Mouse (Mus musculus) Patski (cell line): ENCODE results near the gene Med12l. TPM values are rescaled to one million over a fixed set of nuclear protein-coding genes. Genes with fewer than 3 reads are reported as not detected.

Experiments
- ATAC-seq: fragments of 100-300 bp; one replicate; pipeline ENCODE4 v1.8.0; 2021
- CTCF ChIA-PET: fragments of 350-600 bp; sonication (Branson Sonifier 250); formaldehyde crosslinking; loops from one replicate; lab custom pipeline; 2022; ENCODE audit warnings: inconsistent platforms; lab: Charles Lee
- POLR2A ChIA-PET: fragments of 350-600 bp; sonication (Branson Sonifier 250); formaldehyde crosslinking; loops from one replicate; lab custom pipeline; 2022; ENCODE audit warnings: antibody characterized with exemption, inconsistent platforms; lab: Charles Lee
- DNase-seq: peaks from one replicate; pipeline ENCODE4 v3.0.0-alpha.2; 2011; ENCODE audit warnings: low read depth, low spot score
- H3K27me3 ChIP-seq: fragments of 371-371 bp; one replicate; pipeline ENCODE4 v1.5.1; 2021
- CTCF ChIP-seq: fragments of 100-300 bp; IDR thresholded peaks from one replicate; pipeline ENCODE4 v1.5.1; 2021
- in situ Hi-C: fragments of 300-500 bp; cut with MboI; formaldehyde crosslinking; loops from 3 replicates; pipeline ENCODE4 v1.11.1; 2018; ENCODE audit warnings: low pct_unique_long_range_greater_than_20kb, mixed read lengths
- polyA plus RNA-seq: library from polyadenylated mRNA; unstranded; gene quantifications from one replicate; pipeline ENCODE4 v1.2.3, GENCODE M21; 2021

Gene Med12l
- polyA plus RNA-seq, 1 experiment from 2014 or later = 7.6 TPM

DNA sequence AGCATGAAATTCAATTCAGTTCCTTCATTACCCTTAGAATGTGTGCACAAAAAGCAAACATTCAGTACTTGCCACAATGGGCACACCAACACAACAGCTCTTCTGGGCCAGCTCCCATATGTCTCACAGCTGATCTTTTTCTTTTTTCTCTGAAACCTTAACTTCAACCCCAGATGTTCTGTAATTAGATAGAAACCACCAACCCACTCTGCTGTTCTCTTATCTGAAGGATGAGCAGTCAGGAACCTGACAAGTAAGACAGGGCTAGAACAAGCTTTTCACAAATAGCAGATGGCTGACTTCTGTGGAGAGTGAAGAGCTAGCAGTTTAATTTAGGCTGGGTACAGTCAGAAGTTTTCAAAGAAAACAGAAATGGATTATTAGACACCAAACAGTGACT is 144.0 kb downstream of the Med12l start:
- in situ Hi-C loops = no loop called here
- ATAC-seq (no peak), DNase-seq (no peak)
- no peak for TF ChIP-seq CTCF
- CTCF ChIA-PET = interaction anchor here (0.8 to 2.2 kb wide), 9 partner anchors 8 to 73 kb away, joined by 3 to 5 read pairs (median 4); no protein-coding TSS in a partner anchor
- POLR2A ChIA-PET = interaction anchor here (1.1 kb wide), 1 partner anchor 10 kb away, joined by 4 read pairs; no protein-coding TSS in a partner anchor
- H3K27me3 ChIP-seq = no peaks in the 10 kb centered on the region

- H3K27me3 ChIP-seq = no peaks in the 10 kb centered on the region
- POLR2A ChIA-PET = no interaction called here
- in situ Hi-C loops = no loop called here
- DNase-seq = no peak
- TF ChIP-seq CTCF = no peak
- ATAC-seq = no peak
- CTCF ChIA-PET = interaction anchor here (1.0 to 2.2 kb wide), 5 partner anchors 10 to 74 kb away, joined by 3 to 5 read pairs (median 4); no protein-coding TSS in a partner anchor
Measured at GRCm38 (mm10) chr3:59150624-59151023, 145.0 kb downstream of the Med12l start.

GRCm38 (mm10) chr3:59153424-59153823 is 147.8 kb downstream of the Med12l start, which contains the start of gene P2ry14:
Gene P2ry14, minus strand, starts transcription at chr3:59153618.
- POLR2A ChIA-PET = no interaction called here
- H3K27me3 ChIP-seq = no peaks in the 10 kb centered on the region
- no peak for TF ChIP-seq CTCF
- in situ Hi-C loops = no loop called here
- CTCF ChIA-PET = interaction anchor here (1.0 to 2.0 kb wide), 4 partner anchors 8 to 33 kb away, joined by 3 to 8 read pairs (median 5); no protein-coding TSS in a partner anchor
- ATAC-seq = no peak
- DNase-seq = no peak

GRCm38 (mm10) chr3:59154888-59155287 is 149.3 kb downstream of the Med12l start:
- no peak for TF ChIP-seq CTCF
- no peak for DNase-seq
- no peaks in the 10 kb centered on the region for H3K27me3 ChIP-seq
- in situ Hi-C loops = no loop called here
- CTCF ChIA-PET = interaction anchor here (0.8 to 2.0 kb wide), 7 partner anchors 9 to 34 kb away, joined by 3 to 8 read pairs (median 3); no protein-coding TSS in a partner anchor
- ATAC-seq = no peak
- POLR2A ChIA-PET = interaction anchor here (0.9 kb wide), 1 partner anchor 21 kb away, joined by 3 read pairs; no protein-coding TSS in a partner anchor

- no peaks in the 10 kb centered on the region for H3K27me3 ChIP-seq
- ChIA-PET CTCF (interaction anchor here (1.0 to 2.0 kb wide), 3 partner anchors 10 to 35 kb away, joined by 3 to 6 read pairs (median 3); no protein-coding TSS in a partner anchor), POLR2A (interaction anchor here (0.9 kb wide), 1 partner anchor 22 kb away, joined by 3 read pairs; no protein-coding TSS in a partner anchor)
- in situ Hi-C loops = no loop called here
- DNase-seq (no peak), ATAC-seq (no peak)
- TF ChIP-seq CTCF = no peak
Measured at GRCm38 (mm10) chr3:59155404-59155803, 149.8 kb downstream of the Med12l start.

- no peak for ATAC-seq
- no peaks in the 10 kb centered on the region for H3K27me3 ChIP-seq
- CTCF ChIA-PET = interaction anchor here (0.7 to 2.1 kb wide), 5 partner anchors 9 to 37 kb away, joined by 4 to 7 read pairs (median 4); no protein-coding TSS in a partner anchor
- DNase-seq = no peak
- no peak for TF ChIP-seq CTCF
- in situ Hi-C loops = no loop called here
- POLR2A ChIA-PET = no interaction called here
Measured at GRCm38 (mm10) chr3:59157048-59157447, 151.4 kb downstream of the Med12l start.

DNA sequence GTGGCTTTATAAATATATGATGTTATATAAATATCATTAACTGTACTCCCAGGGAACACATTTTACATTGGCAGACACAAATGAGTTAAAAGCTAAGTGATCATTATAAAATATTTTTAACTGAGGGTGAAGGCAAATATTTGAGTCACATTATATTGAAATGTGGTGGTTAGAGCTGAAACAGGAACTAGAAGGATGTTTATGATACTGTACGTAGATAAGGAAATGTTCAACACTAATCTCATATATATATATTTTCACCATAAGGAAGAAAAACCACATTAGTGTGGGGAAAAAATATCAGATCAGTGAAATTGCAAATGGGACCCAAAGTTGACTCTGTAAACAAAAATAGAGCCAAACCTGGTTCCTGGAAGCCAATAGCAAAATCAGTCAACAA is 154.8 kb downstream of the Med12l start:
- TF ChIP-seq CTCF = no peak
- CTCF ChIA-PET = interaction anchor here (0.8 to 1.3 kb wide), 4 partner anchors 10 to 40 kb away, joined by 3 to 5 read pairs (median 4); no protein-coding TSS in a partner anchor
- no peaks in the 10 kb centered on the region for H3K27me3 ChIP-seq
- POLR2A ChIA-PET = interaction anchor here (0.7 to 0.8 kb wide), 2 partner anchors 11 to 12 kb away, joined by 3 to 4 read pairs; no protein-coding TSS in a partner anchor
- in situ Hi-C loops = no loop called here
- ATAC-seq = no peak
- no peak for DNase-seq

DNA sequence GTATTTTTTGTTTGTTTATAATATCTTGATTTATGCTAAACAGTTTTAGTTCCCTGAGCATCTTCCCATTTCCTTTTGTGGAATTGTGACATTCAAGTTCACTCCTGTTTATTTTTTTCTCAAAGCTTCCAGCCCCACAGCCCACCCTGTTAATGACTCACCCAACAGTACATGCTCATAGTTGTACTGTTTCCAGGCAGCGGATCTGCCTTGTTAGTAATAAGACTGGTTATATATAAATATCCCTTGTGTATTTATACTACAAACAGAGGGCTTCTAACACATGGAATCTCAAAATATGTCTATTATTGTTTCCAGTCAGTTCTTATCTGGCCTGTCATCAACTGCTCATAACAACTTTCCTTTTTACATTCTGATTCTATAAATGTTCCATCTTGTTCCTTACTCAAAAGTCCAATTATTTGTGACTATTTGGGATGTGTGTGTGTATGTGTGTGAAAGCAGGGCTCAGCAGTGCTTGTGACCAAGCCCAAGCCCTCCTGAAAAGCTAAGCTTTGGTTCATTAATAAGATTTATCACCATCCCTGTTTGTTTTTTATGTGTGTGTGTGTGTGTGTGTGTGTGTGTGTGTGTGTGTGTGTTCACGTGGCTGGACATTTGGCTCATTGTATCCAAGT is 161.9 kb downstream of the Med12l start:
- in situ Hi-C loops = no loop called here
- CTCF ChIA-PET = interaction anchor here (0.8 to 1.8 kb wide), 2 partner anchors 42 to 47 kb away, joined by 3 to 4 read pairs; no protein-coding TSS in a partner anchor
- DNase-seq (no peak), ATAC-seq (no peak)
- no peaks in the 10 kb centered on the region for H3K27me3 ChIP-seq
- TF ChIP-seq CTCF = no peak
- POLR2A ChIA-PET = interaction anchor here (0.6 kb wide), 1 partner anchor 90 kb away, joined by 3 read pairs; no protein-coding TSS in a partner anchor

GRCm38 (mm10) chr3:59168476-59168875 is 162.9 kb downstream of the Med12l start:
- no peaks in the 10 kb centered on the region for H3K27me3 ChIP-seq
- in situ Hi-C loops = no loop called here
- ATAC-seq (no peak), DNase-seq (no peak)
- ChIA-PET POLR2A (interaction anchor here (0.6 to 0.7 kb wide), 2 partner anchors 11 to 91 kb away, joined by 3 read pairs; no protein-coding TSS in a partner anchor), CTCF (interaction anchor here (0.9 to 1.8 kb wide), 2 partner anchors 39 to 43 kb away, joined by 3 to 4 read pairs; no protein-coding TSS in a partner anchor)
- TF ChIP-seq CTCF = no peak

DNA sequence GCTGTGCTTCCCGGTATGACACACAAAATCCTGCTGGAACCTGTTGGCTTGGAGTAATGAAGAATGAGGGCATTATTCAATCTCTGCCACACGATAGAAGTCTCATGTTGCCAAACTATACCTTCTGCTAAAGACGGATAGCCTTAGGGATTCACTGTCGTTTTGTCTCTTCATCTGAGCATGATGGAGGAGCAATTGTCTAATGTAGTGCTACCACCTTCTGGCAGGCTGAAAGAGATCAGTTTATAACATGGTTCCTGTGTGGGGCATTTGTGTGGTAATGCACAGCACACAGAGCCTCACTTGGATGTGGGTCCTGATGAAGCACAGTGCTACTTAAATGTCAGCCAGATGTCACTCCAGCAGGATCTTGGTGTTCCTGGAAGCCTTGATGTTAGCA is 163.6 kb downstream of the Med12l start:
- ChIA-PET POLR2A (no interaction called here), CTCF (interaction anchor here (0.7 to 1.8 kb wide), 3 partner anchors 15 to 43 kb away, joined by 3 to 4 read pairs (median 3); no protein-coding TSS in a partner anchor)
- ATAC-seq (no peak), DNase-seq (no peak)
- peak; percentile 20 for TF ChIP-seq CTCF
- in situ Hi-C loops = no loop called here
- no peaks in the 10 kb centered on the region for H3K27me3 ChIP-seq
